Mouse (Mus musculus): Measurements from ENCODE around the gene Qrfp.

- TF ChIP-seq CTCF (IDR thresholded peaks at IDR 0.05; ENCODE audit: borderline replicate concordance, extremely low read depth, insufficient read depth, insufficient read length) (no peak), POLR2A (IDR thresholded peaks at IDR 0.05; ENCODE audit: borderline replicate concordance, extremely low read depth, insufficient read depth, insufficient read length, poor library complexity, severe bottlenecking) (no peak)
These were observed 6.9 kb downstream of the Qrfp start for GRCm38 (mm10) chr2:31803480-31803879.
